Mouse (Mus musculus): ENCODE data around the gene Dek.

DNA sequence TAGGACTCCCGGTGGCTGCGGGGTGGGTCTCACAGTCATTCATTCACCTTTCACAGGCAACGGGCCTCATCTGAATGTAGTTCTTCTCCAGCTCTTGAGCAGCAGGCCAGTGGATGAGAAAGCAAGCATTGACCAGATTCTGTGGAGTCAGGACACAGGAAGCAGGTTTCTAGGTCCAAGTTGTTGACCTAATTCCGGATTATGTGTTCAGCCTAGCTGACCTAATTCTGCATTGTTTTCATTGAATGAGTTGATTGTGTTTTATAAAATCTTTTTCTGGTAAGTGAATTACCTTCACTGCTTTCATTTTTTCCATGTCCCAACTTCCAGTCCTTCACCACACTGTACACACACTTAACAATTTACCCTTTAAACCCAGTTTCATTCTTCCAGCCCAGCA lies 48.9 kb upstream of the Dek start:
- TF ChIP-seq CTCF (conservative IDR thresholded peaks at IDR 0.05; ENCODE audit: insufficient read depth, insufficient read length, low read depth, low read length), result no peak
- TF ChIP-seq POLR2A (IDR thresholded peaks at IDR 0.05; ENCODE audit: low read depth, low read length), result no peak

Measured in kidney, adult 2 months (tissue).